Mouse (Mus musculus) CH12.LX (cell line): ENCODE data around the gene Dennd5a. TPM values are rescaled to one million over a fixed set of nuclear protein-coding genes. Genes with fewer than 3 reads are reported as not detected.

ENCODE experiments used
- DNase-seq: peaks from one replicate; pipeline ENCODE4 v3.0.0-alpha.2; 2013; ENCODE audit errors: extremely low read depth
- H3K27ac ChIP-seq: 2 replicates; pipeline ENCODE4 v1.5.1; 2012; ENCODE audit warnings: low read depth, mild to moderate bottlenecking, control low read depth, moderate library complexity; ENCODE audit not compliant: insufficient read depth
- H3K27me3 ChIP-seq: replicated peaks from 2 replicates; pipeline ENCODE3; 2012; ENCODE audit warnings: inconsistent platforms
- H3K36me3 ChIP-seq, 2 experiments: replicated peaks in 1 of 2; 2 replicates each; pipeline versions ENCODE3 to v1.6.1; 2012; ENCODE audit warnings: inconsistent platforms in 1 of 2, low read length in 1 of 2, mild to moderate bottlenecking in 1 of 2, mixed read lengths in 1 of 2, moderate library complexity in 1 of 2; ENCODE audit not compliant: control insufficient read depth in 1 of 2, insufficient read depth in 1 of 2
- H3K4me1 ChIP-seq, 2 experiments: 2 replicates each; pipeline ENCODE4 v1.6.1; 2012; ENCODE audit warnings: inconsistent platforms in 1 of 2, moderate library complexity in 1 of 2; ENCODE audit not compliant: insufficient read depth in 2 of 2, control insufficient read depth in 1 of 2
- H3K4me2 ChIP-seq: 2 replicates; pipeline ENCODE4 v1.6.1; 2012; ENCODE audit warnings: low read depth, mild to moderate bottlenecking, control low read depth; ENCODE audit not compliant: poor library complexity, insufficient read depth, severe bottlenecking
- H3K4me3 ChIP-seq, 3 experiments: fragments of 150-350 bp in 1 of 3; sonication (generic) in 1 of 3; replicated peaks in 1 of 3; 2 replicates each; pipeline versions ENCODE3 to v1.5.1; 2011 to 2012; ENCODE audit warnings: low read depth in 2 of 3, low read length in 2 of 3, mild to moderate bottlenecking in 2 of 3, moderate library complexity in 2 of 3, control low read depth in 1 of 3, improper control_type of control experiment in 1 of 3, inconsistent platforms in 1 of 3, mixed read lengths in 1 of 3; ENCODE audit not compliant: poor library complexity in 1 of 3
- H3K79me2 ChIP-seq: replicated peaks from 2 replicates; pipeline ENCODE4 v1.6.1; 2012; ENCODE audit warnings: mild to moderate bottlenecking, moderate library complexity; ENCODE audit not compliant: control insufficient read depth, poor library complexity, insufficient read depth, severe bottlenecking; ENCODE audit errors: extremely low read depth
- H3K9ac ChIP-seq: 2 replicates; pipeline ENCODE4 v1.6.1; 2012; ENCODE audit warnings: low read depth, mild to moderate bottlenecking, control low read depth, moderate library complexity; ENCODE audit not compliant: insufficient read depth
- H3K9me3 ChIP-seq: replicated peaks from 2 replicates; pipeline ENCODE3; 2012; ENCODE audit warnings: low read length, inconsistent platforms, mixed read lengths
- BHLHE40 ChIP-seq: IDR thresholded peaks from 2 replicates; pipeline ENCODE4 v1.6.1; 2011; ENCODE audit warnings: mild to moderate bottlenecking, low read depth, low read length, improper control_type of control experiment
- CHD1 ChIP-seq: IDR thresholded peaks from 2 replicates; pipeline ENCODE4 v1.6.1; 2012; ENCODE audit warnings: low read depth, low read length, improper control_type of control experiment, inconsistent platforms
- CHD2 ChIP-seq: IDR thresholded peaks from 2 replicates; pipeline ENCODE4 v1.6.1; 2011; ENCODE audit warnings: low read length, improper control_type of control experiment
- CTCF ChIP-seq, 2 experiments: IDR thresholded peaks in 1 of 2; conservative IDR thresholded peaks in 1 of 2; 2 replicates each; pipeline ENCODE4 v1.5.1; 2011 to 2012; ENCODE audit warnings: low read depth in 2 of 2, low read length in 2 of 2, improper control_type of control experiment in 1 of 2, inconsistent platforms in 1 of 2, mild to moderate bottlenecking in 1 of 2, moderate library complexity in 1 of 2
- ELF1 ChIP-seq: IDR thresholded peaks from 2 replicates; pipeline ENCODE4 v1.6.1; 2014; ENCODE audit warnings: low read depth, mild to moderate bottlenecking, inconsistent platforms, low read length, improper control_type of control experiment
- EP300 ChIP-seq: IDR thresholded peaks from 2 replicates; pipeline ENCODE4 v1.6.1; 2011; ENCODE audit warnings: low read length, improper control_type of control experiment
- ETS1 ChIP-seq: conservative IDR thresholded peaks from 2 replicates; pipeline ENCODE4 v1.6.1; 2012; ENCODE audit warnings: low read depth, mild to moderate bottlenecking, inconsistent platforms, low read length, improper control_type of control experiment, moderate library complexity
- GABPA ChIP-seq: IDR thresholded peaks from 2 replicates; pipeline ENCODE4 v1.6.1; 2012; ENCODE audit warnings: low read depth, low read length, improper control_type of control experiment, inconsistent platforms; ENCODE audit not compliant: insufficient replicate concordance
- HCFC1 ChIP-seq: IDR thresholded peaks from 2 replicates; pipeline ENCODE4 v1.6.1; 2012; ENCODE audit warnings: low read depth, mild to moderate bottlenecking, inconsistent platforms, low read length, improper control_type of control experiment
- IRF4 ChIP-seq: IDR thresholded peaks from 2 replicates; pipeline ENCODE4 v1.6.1; 2014; ENCODE audit warnings: low read depth, mild to moderate bottlenecking, inconsistent platforms, low read length, improper control_type of control experiment
- JUND ChIP-seq: conservative IDR thresholded peaks from 2 replicates; pipeline ENCODE4 v1.6.1; 2011; ENCODE audit warnings: low read depth, low read length, improper control_type of control experiment
- MAFK ChIP-seq: IDR thresholded peaks from 2 replicates; pipeline ENCODE4 v1.6.1; 2011; ENCODE audit warnings: low read length, improper control_type of control experiment; ENCODE audit not compliant: insufficient replicate concordance
- MAZ ChIP-seq: IDR thresholded peaks from 2 replicates; pipeline ENCODE4 v1.6.1; 2012; ENCODE audit warnings: low read depth, mild to moderate bottlenecking, inconsistent platforms, low read length, improper control_type of control experiment, moderate library complexity
- MEF2A ChIP-seq: IDR thresholded peaks from 2 replicates; pipeline ENCODE4 v1.6.1; 2014; ENCODE audit warnings: low read depth, mild to moderate bottlenecking, inconsistent platforms, low read length, improper control_type of control experiment, borderline replicate concordance
- MXI1 ChIP-seq: IDR thresholded peaks from 2 replicates; pipeline ENCODE4 v1.6.1; 2011; ENCODE audit warnings: mild to moderate bottlenecking, low read depth, low read length, improper control_type of control experiment
- NRF1 ChIP-seq: IDR thresholded peaks from 2 replicates; pipeline ENCODE4 v1.6.1; 2014; ENCODE audit warnings: low read depth, mild to moderate bottlenecking, inconsistent platforms, low read length, improper control_type of control experiment, moderate library complexity
- RAD21 ChIP-seq: IDR thresholded peaks from 2 replicates; pipeline ENCODE4 v1.6.1; 2011; ENCODE audit warnings: low read depth, mild to moderate bottlenecking, low read length, improper control_type of control experiment, moderate library complexity
- RCOR1 ChIP-seq: conservative IDR thresholded peaks from 2 replicates; pipeline ENCODE4 v1.6.1; 2012; ENCODE audit warnings: low read depth, mild to moderate bottlenecking, inconsistent platforms, low read length, improper control_type of control experiment
- SMC3 ChIP-seq: IDR thresholded peaks from 2 replicates; pipeline ENCODE4 v1.6.1; 2011; ENCODE audit warnings: low read depth, low read length, improper control_type of control experiment
- TBP ChIP-seq: conservative IDR thresholded peaks from 2 replicates; pipeline ENCODE4 v1.6.1; 2011; ENCODE audit warnings: low read depth, low read length, improper control_type of control experiment
- TCF12 ChIP-seq: IDR thresholded peaks from 2 replicates; pipeline ENCODE4 v1.6.1; 2014; ENCODE audit warnings: low read depth, mild to moderate bottlenecking, inconsistent platforms, low read length, improper control_type of control experiment
- UBTF ChIP-seq: IDR thresholded peaks from 2 replicates; pipeline ENCODE4 v1.6.1; 2012; ENCODE audit warnings: low read depth, mild to moderate bottlenecking, inconsistent platforms, low read length, improper control_type of control experiment, moderate library complexity
- USF2 ChIP-seq: conservative IDR thresholded peaks from 2 replicates; pipeline ENCODE4 v1.6.1; 2011; ENCODE audit warnings: low read depth, low read length, improper control_type of control experiment
- ZC3H11A ChIP-seq: IDR thresholded peaks from 2 replicates; pipeline ENCODE4 v1.6.1; 2012; ENCODE audit warnings: low read depth, mild to moderate bottlenecking, inconsistent platforms, low read length, improper control_type of control experiment
- ZKSCAN1 ChIP-seq: IDR thresholded peaks from 2 replicates; pipeline ENCODE4 v1.6.1; 2012; ENCODE audit warnings: low read depth, inconsistent platforms, low read length, improper control_type of control experiment, borderline replicate concordance
- ZMIZ1 ChIP-seq: IDR thresholded peaks from 2 replicates; pipeline ENCODE4 v1.6.1; 2012; ENCODE audit warnings: low read depth, mild to moderate bottlenecking, inconsistent platforms, low read length, improper control_type of control experiment
- ZNF384 ChIP-seq: IDR thresholded peaks from 2 replicates; pipeline ENCODE4 v1.6.1; 2012; ENCODE audit warnings: low read depth, low read length, improper control_type of control experiment, inconsistent platforms
- dilution Hi-C: fragments of 300-500 bp; cut with MboI; formaldehyde crosslinking; loops from 2 replicates; pipeline ENCODE4 v1.14.3; 2020; ENCODE audit warnings: low sequenced_read_pairs; ENCODE audit not compliant: extremely low pct_unique_long_range_greater_than_20kb, extremely low pct_ligation_motif_present
- in situ Hi-C: fragments of 300-500 bp; cut with MboI; formaldehyde crosslinking; loops from 3 replicates; pipeline ENCODE4 v1.14.3; 2019; ENCODE audit warnings: low sequenced_read_pairs, low pct_ligation_motif_present, low pct_unique_long_range_greater_than_20kb, mixed read lengths
- polyA plus RNA-seq: library from polyadenylated mRNA; unstranded; fragments of >175 nt; gene quantifications from 2 replicates; pipeline ENCODE4 v1.2.1, GENCODE M21; 2012; ENCODE audit warnings: low read depth; ENCODE audit not compliant: insufficient read length
- total RNA-seq, 2 experiments: library from RNA; depleted of rRNA; stranded (reverse); fragments of 300-350 nt in 1 of 2; fragments of >200 nt in 1 of 2; gene quantifications; 2 replicates each; pipeline ENCODE4 v1.2.3; 2012 to 2014

The Dennd5a gene
- total and polyA plus RNA-seq, 3 experiments, result 20.7 to 29.5 (median 24.6) TPM

DNA sequence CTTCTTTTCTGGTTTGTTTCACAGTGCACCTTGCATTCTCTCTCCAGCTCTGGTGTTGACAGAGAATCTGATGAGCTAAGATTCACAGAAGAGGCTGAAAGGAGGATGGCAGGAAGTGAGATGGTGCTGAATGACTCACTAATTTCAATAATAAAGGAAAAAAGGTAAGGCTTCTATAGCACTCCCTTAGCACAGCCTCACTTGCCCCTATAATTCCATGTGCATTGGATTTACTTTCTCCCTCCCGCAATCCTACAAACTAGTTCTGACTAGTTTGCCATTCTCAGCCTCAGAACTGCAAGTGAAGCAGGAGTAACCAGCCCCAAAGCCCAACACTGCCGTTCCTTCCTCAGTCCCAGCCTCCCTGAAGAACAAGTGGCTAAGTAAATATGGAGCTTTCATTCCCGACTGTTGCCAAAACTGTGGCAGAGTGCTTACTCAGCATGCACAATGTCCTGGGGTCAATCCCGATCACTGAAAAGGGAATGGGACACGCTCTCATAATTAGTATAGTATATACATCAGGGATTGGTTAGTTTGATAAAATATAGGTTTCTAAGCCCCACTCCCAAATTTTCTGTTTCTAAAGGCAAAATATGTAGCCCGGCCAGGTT lies 15.7 kb downstream of the Dennd5a start:
- in situ Hi-C loops, result no loop called here
- no peak overlapping the region for H3K27ac ChIP-seq
- no peak for TF ChIP-seq ZNF384
- no peak for TF ChIP-seq EP300
- TF ChIP-seq, all 38 proteins: peak for 0
- dilution Hi-C loops, result no loop called here
- Histone ChIP-seq H3K9ac (no peak overlapping the region), H3K36me3 (no peaks in the 10 kb centered on the region), H3K79me2 (peaks cover 6% of the 10 kb centered on the region; the same call in 1 of the 2 replicates), H3K4me1 (peaks cover 0 to 7% of the 10 kb centered on the region in 2 experiments; a peak in 2 of 4 replicates), H3K27me3 (no peaks in the 10 kb centered on the region), H3K9me3 (no peaks in the 10 kb centered on the region), H3K4me3 (no peak overlapping the region), H3K4me2 (no peak overlapping the region)
- no peak for DNase-seq

DNA sequence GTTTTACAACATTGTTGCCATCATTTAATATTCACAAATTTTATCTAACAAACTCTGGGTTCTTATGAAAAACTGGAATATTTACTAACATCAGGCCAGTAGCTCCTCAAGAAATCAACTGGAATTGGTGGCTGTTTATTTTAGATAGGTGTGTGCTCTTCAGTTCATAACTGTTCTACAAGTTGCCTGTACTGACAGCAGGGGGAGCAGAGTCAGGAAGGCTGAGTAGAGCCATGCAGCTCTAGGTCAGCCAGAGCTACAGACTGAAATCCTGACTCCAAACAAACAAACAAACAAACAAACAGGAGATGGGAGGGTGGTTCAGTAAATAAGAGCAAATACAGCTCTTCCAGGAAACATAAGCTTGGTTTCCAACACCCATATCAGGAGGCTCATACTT lies 30.6 kb downstream of the Dennd5a start:
- Histone ChIP-seq H3K4me1 (peaks cover 0 to 11% of the 10 kb centered on the region in 2 experiments; a peak in 2 of 4 replicates), H3K79me2 (no peaks in the 10 kb centered on the region), H3K4me2 (no peak overlapping the region), H3K9ac (no peak overlapping the region)
- DNase-seq, result peak; percentile 3
- dilution Hi-C loops (no loop called here), in situ Hi-C loops (no loop called here)
- TF ChIP-seq EP300 (no peak), MAFK (no peak), MEF2A (no peak), CTCF (conservative IDR thresholded peaks at IDR 0.05 in 1 of 2, IDR thresholded peaks at IDR 0.05 in 1 of 2; ENCODE audit: low read depth in 2 of 2, low read length in 2 of 2) (peak in 1 of 2 experiments; percentile 55; a peak in 2 of 4 replicates), CHD1 (no peak), RCOR1 (no peak), SMC3 (peak; percentile 50), ZMIZ1 (no peak), UBTF (no peak), MXI1 (no peak), CHD2 (no peak), ELF1 (no peak), ZC3H11A (no peak), BHLHE40 (no peak), ETS1 (no peak), MAZ (no peak), NRF1 (no peak), HCFC1 (no peak), TBP (no peak), ZNF384 (no peak), RAD21 (peak; percentile 20), GABPA (no peak), IRF4 (no peak), ZKSCAN1 (no peak), TCF12 (no peak), USF2 (no peak), JUND (no peak)
- TF ChIP-seq, all 38 proteins: peak for 3
- H3K9me3 ChIP-seq, result no peaks in the 10 kb centered on the region
- H3K27me3 ChIP-seq, result no peaks in the 10 kb centered on the region
- H3K4me3 ChIP-seq, result no peak overlapping the region
- H3K27ac ChIP-seq, result no peak overlapping the region
- peaks cover 6 to 30% of the 10 kb centered on the region in 2 experiments for H3K36me3 ChIP-seq
